Mouse (Mus musculus) ES-E14 (cell line): ENCODE measurements around the gene Rbm42. TPM values are rescaled to one million over a fixed set of nuclear protein-coding genes. Genes with fewer than 3 reads are reported as not detected.
A peak's percentile ranks its signal among the peaks of the same experiment; 100 is the strongest.

Experiments
- DNase-seq: peaks from one replicate; pipeline ENCODE4 v3.0.0-alpha.2; 2013; ENCODE audit warnings: low read depth, low spot score
- H3K27ac ChIP-seq: 2 replicates; pipeline ENCODE4 v1.5.1; 2012; ENCODE audit warnings: low read depth, mild to moderate bottlenecking, low read length, moderate library complexity, mixed read lengths; ENCODE audit not compliant: poor library complexity, insufficient read depth, severe bottlenecking
- H3K36me3 ChIP-seq: 2 replicates; pipeline ENCODE4 v1.6.1; 2012; ENCODE audit warnings: mild to moderate bottlenecking, low read length, moderate library complexity, mixed read lengths; ENCODE audit not compliant: control insufficient read depth, poor library complexity, insufficient read depth, severe bottlenecking
- H3K4me1 ChIP-seq, 2 experiments: fragments of 150-350 bp in 1 of 2; sonication (generic) in 1 of 2; 2 replicates each; pipeline ENCODE4 v1.6.1; 2012; ENCODE audit warnings: low read length in 2 of 2, mild to moderate bottlenecking in 1 of 2, mixed read lengths in 1 of 2; ENCODE audit not compliant: control insufficient read depth in 2 of 2, insufficient read depth in 2 of 2, poor library complexity in 1 of 2
- H3K4me3 ChIP-seq, 2 experiments: fragments of 150-350 bp in 1 of 2; sonication (generic) in 1 of 2; 2 replicates each; pipeline ENCODE4 v1.5.1; 2012; ENCODE audit warnings: low read length in 2 of 2, low read depth in 1 of 2, mild to moderate bottlenecking in 1 of 2, mixed read lengths in 1 of 2; ENCODE audit not compliant: insufficient read depth in 1 of 2, poor library complexity in 1 of 2, severe bottlenecking in 1 of 2
- H3K9ac ChIP-seq: 2 replicates; pipeline ENCODE4 v1.6.1; 2012; ENCODE audit warnings: low read depth, mild to moderate bottlenecking, low read length, mixed read lengths; ENCODE audit not compliant: poor library complexity, insufficient read depth, severe bottlenecking
- H3K9me3 ChIP-seq: fragments of 150-350 bp; sonication (generic); 2 replicates; pipeline ENCODE4 v1.6.1; 2012; ENCODE audit warnings: low read depth, mild to moderate bottlenecking, low read length; ENCODE audit not compliant: control insufficient read depth, insufficient read depth
- CHD2 ChIP-seq: IDR thresholded peaks from 2 replicates; pipeline ENCODE4 v1.6.1; 2014; ENCODE audit warnings: mild to moderate bottlenecking, low read depth, low read length, inconsistent platforms
- HCFC1 ChIP-seq: IDR thresholded peaks from 2 replicates; pipeline ENCODE4 v1.6.1; 2012; ENCODE audit warnings: low read length, inconsistent platforms, borderline replicate concordance; ENCODE audit not compliant: insufficient read depth
- MAFK ChIP-seq: IDR thresholded peaks from 2 replicates; pipeline ENCODE4 v1.6.1; 2014; ENCODE audit warnings: mild to moderate bottlenecking, low read depth, low read length, inconsistent platforms; ENCODE audit not compliant: insufficient read depth
- ZC3H11A ChIP-seq: IDR thresholded peaks from 2 replicates; pipeline ENCODE4 v1.6.1; 2012; ENCODE audit warnings: low read depth, mild to moderate bottlenecking, inconsistent platforms, low read length, borderline replicate concordance
- ZNF384 ChIP-seq: IDR thresholded peaks from 2 replicates; pipeline ENCODE4 v1.6.1; 2012; ENCODE audit warnings: low read depth, low read length, inconsistent platforms
- in situ Hi-C, 2 experiments: fragments of 600-800 bp; cut with MboI; formaldehyde crosslinking; loops; one replicate each; pipeline ENCODE4 v1.15.1; 2025; ENCODE audit warnings: low sequenced_read_pairs in 2 of 2, inconsistent platforms in 1 of 2; ENCODE audit not compliant: unreplicated experiment in 2 of 2
- total RNA-seq: library from RNA; depleted of rRNA; stranded (reverse); fragments of 300-350 nt; gene quantifications from 2 replicates; pipeline ENCODE4 v1.2.3, GENCODE M21; 2012; rRNA removed

Rbm42 gene
- 66.5 and 86.0 TPM in 2 replicates for total RNA-seq

GRCm38 (mm10) chr7:30649591-30650540, at the start of gene Rbm42:
Rbm42 (minus strand) TSS chr7:30650317.
- Histone ChIP-seq H3K9ac (peak within 1 kb of the TSS; percentile 92), H3K27ac (no peak within 1 kb of the TSS; the same call in 1 of the 2 replicates), H3K4me1 (peaks cover 0 to 2% of the 10 kb centered on the region in 2 experiments; a peak in 2 of 4 replicates), H3K36me3 (peaks cover 24% of the 10 kb centered on the region), H3K9me3 (no peaks in the 10 kb centered on the region), H3K4me3 (peak within 1 kb of the TSS; percentile 78 to 88)
- in situ Hi-C loops, result no loop called here
- peak; percentile 76 for TF ChIP-seq HCFC1
- TF ChIP-seq MAFK, result no peak
- DNase-seq, result peak; percentile 100

GRCm38 (mm10) chr7:30698589-30698988, 48.5 kb upstream of the Rbm42 start, which contains the start of gene 2200002J24Rik:
2200002J24Rik (plus strand) TSS chr7:30698926.
- Histone ChIP-seq H3K9ac (no peak within 1 kb of the TSS), H3K4me3 (no peak within 1 kb of the TSS), H3K36me3 (no peaks in the 10 kb centered on the region), H3K27ac (no peak within 1 kb of the TSS; the same call in 1 of the 2 replicates), H3K9me3 (no peaks in the 10 kb centered on the region), H3K4me1 (peaks cover 0 to 5% of the 10 kb centered on the region in 2 experiments; a peak in 1 of 4 replicates)
- TF ChIP-seq CHD2, result 0 out of 2 replicates have a peak, but pooled peaks have one; percentile 37
- no peak for TF ChIP-seq ZNF384
- TF ChIP-seq HCFC1, result no peak
- TF ChIP-seq ZC3H11A, result no peak
- no peak for TF ChIP-seq MAFK
- in situ Hi-C loops, result no loop called here
- peak; percentile 50 for DNase-seq

- in situ Hi-C loops, result no loop called here
- DNase-seq, result no peak
- Histone ChIP-seq H3K36me3 (no peaks in the 10 kb centered on the region), H3K9me3 (no peaks in the 10 kb centered on the region), H3K27ac (no peak overlapping the region), H3K4me1 (peaks cover 0 to 5% of the 10 kb centered on the region in 2 experiments; a peak in 1 of 4 replicates), H3K9ac (no peak overlapping the region), H3K4me3 (no peak overlapping the region)
- TF ChIP-seq HCFC1 (no peak), MAFK (no peak), CHD2 (no peak), ZC3H11A (no peak), ZNF384 (no peak)
Measured at GRCm38 (mm10) chr7:30698101-30698500, 48.0 kb upstream of the Rbm42 start.

GRCm38 (mm10) chr7:30688325-30688724, 38.2 kb upstream of the Rbm42 start:
- Histone ChIP-seq H3K4me3 (no peak overlapping the region), H3K4me1 (no peaks in the 10 kb centered on the region), H3K27ac (no peak overlapping the region), H3K9me3 (no peaks in the 10 kb centered on the region), H3K36me3 (no peaks in the 10 kb centered on the region), H3K9ac (no peak overlapping the region)
- DNase-seq, result no peak
- TF ChIP-seq HCFC1 (no peak), ZC3H11A (no peak), ZNF384 (no peak), MAFK (no peak), CHD2 (no peak)
- in situ Hi-C loops, result no loop called here
